Mouse (Mus musculus) left cerebral cortex, postnatal 25 days (tissue): ENCODE results near the gene Flt4. TPM values are rescaled to one million over a fixed set of nuclear protein-coding genes. Genes with fewer than 3 reads are reported as not detected.
"Not testable (repeated sequence)": the region's sequence is repeated elsewhere in the genome, so short reads cannot be mapped to it uniquely, and the experiment has no call there.

Experiments
- DNase-seq, 2 experiments: peaks; one replicate each; pipeline ENCODE4 v3.0.0; 2022; ENCODE audit warnings: low spot score in 2 of 2, mixed read lengths in 1 of 2
- intact Hi-C: fragments of 180-260 bp; cut with DNase I; formaldehyde crosslinking; loops from one replicate; pipeline ENCODE4 v1.15.1; 2025
- total RNA-seq, 2 experiments: library from RNA; stranded (reverse); gene quantifications; 2 replicates each; pipeline ENCODE4 v1.2.3; 2021

The Flt4 gene
- total RNA-seq, result 1 to 10 TPM; 2.3 to 2.6 TPM

- DNase-seq, intact Hi-C loops: not testable (repeated sequence)
These were observed at the start of gene Flt4 for GRCm38 (mm10) chr11:49608938-49609867. Gene Flt4 (plus strand): TSS chr11:49609263.

GRCm38 (mm10) chr11:49575054-49575453, 34.0 kb upstream of the Flt4 start:
- intact Hi-C loops, result loop anchor here (10.0 kb wide), 1 partner anchor 1590 kb away; no protein-coding TSS in a partner anchor

GRCm38 (mm10) chr11:49580452-49580851, 28.6 kb upstream of the Flt4 start:
- DNase-seq, intact Hi-C loops: not testable (repeated sequence)

More at GRCm38 (mm10) chr11:49575054-49575453, 34.0 kb upstream of the Flt4 start:
- not testable (repeated sequence) for DNase-seq

- intact Hi-C loops, result no loop called here
These were observed 18.9 kb upstream of the Flt4 start for GRCm38 (mm10) chr11:49590213-49590612.

GRCm38 (mm10) chr11:49597149-49597548, 11.9 kb upstream of the Flt4 start:
- intact Hi-C loops, DNase-seq: not testable (repeated sequence)

More at GRCm38 (mm10) chr11:49590213-49590612, 18.9 kb upstream of the Flt4 start:
- DNase-seq, result no peak

GRCm38 (mm10) chr11:49608306-49608705, 757 bp upstream of the Flt4 start:
- DNase-seq, intact Hi-C loops: not testable (repeated sequence)

- DNase-seq, intact Hi-C loops: not testable (repeated sequence)
These were observed 1.1 kb downstream of the Flt4 start for GRCm38 (mm10) chr11:49609868-49610824.

GRCm38 (mm10) chr11:49611349-49611748, 2.3 kb downstream of the Flt4 start:
- intact Hi-C loops, DNase-seq: not testable (repeated sequence)

GRCm38 (mm10) chr11:49612154-49612553, 3.1 kb downstream of the Flt4 start:
- intact Hi-C loops, result no loop called here

GRCm38 (mm10) chr11:49613349-49613748, 4.3 kb downstream of the Flt4 start:
- intact Hi-C loops, result no loop called here
- DNase-seq, result no peak

More at GRCm38 (mm10) chr11:49612154-49612553, 3.1 kb downstream of the Flt4 start:
- DNase-seq, result no peak

GRCm38 (mm10) chr11:49615856-49616725, 7.0 kb downstream of the Flt4 start:
- DNase-seq, result no peak
- intact Hi-C loops, result no loop called here

GRCm38 (mm10) chr11:49618476-49618875, 9.4 kb downstream of the Flt4 start:
- intact Hi-C loops, result no loop called here
- no peak for DNase-seq

GRCm38 (mm10) chr11:49621953-49622352, 12.9 kb downstream of the Flt4 start:
- no peak for DNase-seq
- intact Hi-C loops, result no loop called here

- intact Hi-C loops, result no loop called here
- DNase-seq, result no peak
These were observed 15.1 kb downstream of the Flt4 start for GRCm38 (mm10) chr11:49624156-49624555.

- intact Hi-C loops, result no loop called here
- DNase-seq, result no peak
These were observed 16.8 kb downstream of the Flt4 start for GRCm38 (mm10) chr11:49625863-49626262.

- intact Hi-C loops, result no loop called here
- no peak for DNase-seq
These were observed 17.7 kb downstream of the Flt4 start for GRCm38 (mm10) chr11:49626748-49627147.

GRCm38 (mm10) chr11:49631154-49631553, 22.1 kb downstream of the Flt4 start:
- intact Hi-C loops, result no loop called here

GRCm38 (mm10) chr11:49632256-49632655, 23.2 kb downstream of the Flt4 start:
- no peak for DNase-seq
- intact Hi-C loops, result no loop called here

More at GRCm38 (mm10) chr11:49631154-49631553, 22.1 kb downstream of the Flt4 start:
- no peak for DNase-seq

- intact Hi-C loops, result no loop called here
- no peak for DNase-seq
These were observed 25.0 kb downstream of the Flt4 start for GRCm38 (mm10) chr11:49634101-49634500.
